Mouse (Mus musculus) kidney, adult 2 months (tissue): ENCODE results near the gene Srp9. TPM values are rescaled to one million over a fixed set of nuclear protein-coding genes. Genes with fewer than 3 reads are reported as not detected.

Experiments
- DNase-seq: peaks from one replicate; pipeline ENCODE4 v3.0.0; 2021
- H3K27ac ChIP-seq: fragments of 200-500 bp; 2 replicates; pipeline ENCODE4 v1.5.1; 2012; ENCODE audit warnings: low read depth, low read length, control low read depth, inconsistent platforms; ENCODE audit not compliant: insufficient read depth
- H3K27me3 ChIP-seq: fragments of 200-500 bp; replicated peaks from 2 replicates; pipeline ENCODE4 v1.6.1; 2012; ENCODE audit warnings: mild to moderate bottlenecking, moderate library complexity, low read length, inconsistent platforms; ENCODE audit not compliant: control insufficient read depth, insufficient read depth
- H3K36me3 ChIP-seq: fragments of 200-500 bp; 2 replicates; pipeline ENCODE4 v1.6.1; 2012; ENCODE audit warnings: mild to moderate bottlenecking, moderate library complexity, low read length, inconsistent platforms; ENCODE audit not compliant: control insufficient read depth, insufficient read depth
- H3K4me1 ChIP-seq: fragments of 200-500 bp; 2 replicates; pipeline ENCODE4 v1.6.1; 2011; ENCODE audit warnings: low read length; ENCODE audit not compliant: control insufficient read depth, insufficient read depth
- H3K4me3 ChIP-seq: fragments of 200-500 bp; 2 replicates; pipeline ENCODE4 v1.5.1; 2011; ENCODE audit warnings: mild to moderate bottlenecking, low read depth, low read length, control low read depth; ENCODE audit not compliant: insufficient read depth
- CTCF ChIP-seq: fragments of 200-500 bp; conservative IDR thresholded peaks from 2 replicates; pipeline ENCODE4 v1.5.1; 2011; ENCODE audit warnings: low read depth, mild to moderate bottlenecking, control low read depth, low read length, moderate library complexity, mixed read lengths; ENCODE audit not compliant: insufficient read depth, insufficient read length
- POLR2A ChIP-seq: fragments of 200-500 bp; IDR thresholded peaks from one replicate; pipeline ENCODE4 v1.6.1; 2011; ENCODE audit warnings: low read depth, low read length, control low read depth
- WGBS: fragments of 180-500 bp; shearing (Covaris S2); methylation state at CpG from one replicate; pipeline ENCODE4 v1.1.7; 2018; 5-methylcytosine and 5-hydroxymethylcytosine counted together
- polyA plus RNA-seq: library from polyadenylated mRNA; depleted of rRNA; stranded (reverse); fragments of >200 nt; gene quantifications from 2 replicates; pipeline ENCODE4 v1.2.3, GENCODE M21; 2012

The Srp9 gene
- polyA plus RNA-seq, 1 experiment: 52.8 TPM

DNA sequence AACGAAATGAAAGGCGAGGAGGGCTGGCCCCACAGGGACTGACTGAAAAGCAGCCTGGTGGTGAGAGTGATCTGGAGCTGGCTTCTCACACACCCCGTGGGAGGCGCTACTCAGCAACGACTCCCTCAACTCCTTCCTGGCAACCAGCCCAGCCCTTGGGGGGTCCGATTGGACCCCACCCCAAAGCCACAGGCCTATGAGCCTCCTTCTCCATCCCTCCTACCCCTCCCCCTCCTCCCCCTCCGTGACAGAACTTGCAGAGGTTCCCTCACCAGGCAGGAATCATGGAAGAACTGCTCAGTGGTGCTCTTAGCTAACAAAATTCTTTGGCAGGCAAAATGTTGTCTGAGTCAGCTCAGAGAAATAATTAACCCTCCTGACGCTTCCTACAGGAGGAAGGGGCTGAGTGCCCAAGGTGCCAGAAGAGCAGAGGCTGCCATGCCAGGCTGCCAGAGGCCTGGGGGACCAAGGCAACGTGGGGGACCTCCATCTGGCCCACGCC lies 29.2 kb upstream of the Srp9 start:
- no peak overlapping the region for H3K27ac ChIP-seq
- TF ChIP-seq POLR2A (no peak), CTCF (no peak)

DNA sequence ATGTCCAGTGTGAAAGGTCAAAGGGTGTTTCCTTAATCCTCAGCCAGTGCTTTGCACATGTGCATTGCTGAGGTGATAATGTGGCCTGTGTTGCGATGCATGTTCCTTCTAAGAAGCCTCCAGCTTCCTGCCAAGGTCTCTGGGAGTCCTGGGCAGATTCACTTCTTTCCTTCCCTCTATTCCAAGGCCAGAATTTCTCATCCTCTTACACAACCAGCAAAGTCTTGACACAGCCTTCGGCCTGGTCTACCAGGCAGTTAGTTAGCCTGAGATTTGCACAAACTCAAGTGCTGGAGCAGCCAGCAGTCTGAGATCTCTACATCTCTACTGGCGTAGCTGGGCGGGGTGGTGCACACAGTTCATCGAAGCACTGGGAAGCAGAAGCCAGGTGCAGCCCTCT lies 27.8 kb upstream of the Srp9 start:
- 85% methylated on average over 5 of the region's 5 CpGs for WGBS

More for the DNA sequence above, 29.2 kb upstream of the Srp9 start:
- 22% methylated on average over 10 of the region's 10 CpGs for WGBS
- Histone ChIP-seq H3K4me1 (0 out of 2 replicates have a peak, but pooled peaks cover 2% of the 10 kb centered on the region), H3K36me3 (no peaks in the 10 kb centered on the region), H3K4me3 (no peak overlapping the region), H3K27me3 (no peaks in the 10 kb centered on the region)
- peak; percentile 70 for DNase-seq

DNA sequence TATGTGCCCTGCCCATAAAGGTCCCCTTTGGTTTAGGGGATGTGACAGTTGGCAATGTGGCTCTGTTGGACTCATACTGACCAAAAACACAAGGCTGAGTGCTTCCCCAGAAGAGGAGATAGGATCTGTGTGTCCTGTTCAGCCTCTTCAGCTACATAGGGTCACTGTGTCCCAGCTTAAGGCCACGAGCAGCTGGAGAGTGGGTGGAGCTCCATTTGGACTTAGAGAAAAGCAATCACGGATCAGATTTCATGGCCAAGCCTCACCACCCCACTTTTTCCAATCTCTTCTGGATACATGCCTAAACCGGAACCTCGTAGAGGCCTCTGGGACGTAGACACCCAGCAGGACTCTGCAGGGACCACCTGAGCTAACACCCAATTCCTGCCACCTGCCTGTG lies 25.5 kb upstream of the Srp9 start:
- Histone ChIP-seq H3K4me1 (0 out of 2 replicates have a peak, but pooled peaks cover 2% of the 10 kb centered on the region), H3K36me3 (no peaks in the 10 kb centered on the region), H3K27ac (no peak overlapping the region), H3K27me3 (no peaks in the 10 kb centered on the region), H3K4me3 (no peak overlapping the region)
- no peak for DNase-seq
- 64% methylated on average over 5 of the region's 5 CpGs for WGBS
- TF ChIP-seq CTCF (no peak), POLR2A (no peak)

More for the DNA sequence above, 27.8 kb upstream of the Srp9 start:
- H3K4me1 ChIP-seq: 0 out of 2 replicates have a peak, but pooled peaks cover 2% of the 10 kb centered on the region
- H3K36me3 ChIP-seq: no peaks in the 10 kb centered on the region
- no peak overlapping the region for H3K27ac ChIP-seq
- no peaks in the 10 kb centered on the region for H3K27me3 ChIP-seq
- no peak overlapping the region for H3K4me3 ChIP-seq
- TF ChIP-seq POLR2A (no peak), CTCF (no peak)
- no peak for DNase-seq

DNA sequence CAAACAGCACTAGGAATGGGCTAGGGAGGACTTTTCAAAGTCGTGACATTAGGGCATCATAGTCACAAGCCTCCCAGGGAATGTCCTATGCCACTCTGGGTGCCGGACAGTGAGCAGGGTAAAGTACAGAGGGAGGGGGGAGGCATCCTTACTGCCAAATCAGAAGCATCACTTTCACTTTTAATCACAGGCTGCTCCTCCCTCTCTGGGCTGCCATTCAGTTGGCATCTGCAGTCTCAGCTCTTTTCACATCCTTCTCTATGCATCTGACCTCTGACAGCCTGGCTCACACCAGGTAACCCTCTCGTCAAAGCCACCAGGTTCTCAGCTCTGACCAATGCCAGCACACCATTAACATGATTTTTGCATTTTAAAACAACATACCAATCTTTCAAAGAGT lies 24.1 kb upstream of the Srp9 start:
- Histone ChIP-seq H3K27ac (no peak overlapping the region), H3K27me3 (no peaks in the 10 kb centered on the region), H3K4me3 (no peak overlapping the region), H3K4me1 (0 out of 2 replicates have a peak, but pooled peaks cover 2% of the 10 kb centered on the region), H3K36me3 (no peaks in the 10 kb centered on the region)
- peak; percentile 40 for DNase-seq
- WGBS: 41% methylated on average over 3 of the region's 3 CpGs
- no peak for TF ChIP-seq POLR2A

DNA sequence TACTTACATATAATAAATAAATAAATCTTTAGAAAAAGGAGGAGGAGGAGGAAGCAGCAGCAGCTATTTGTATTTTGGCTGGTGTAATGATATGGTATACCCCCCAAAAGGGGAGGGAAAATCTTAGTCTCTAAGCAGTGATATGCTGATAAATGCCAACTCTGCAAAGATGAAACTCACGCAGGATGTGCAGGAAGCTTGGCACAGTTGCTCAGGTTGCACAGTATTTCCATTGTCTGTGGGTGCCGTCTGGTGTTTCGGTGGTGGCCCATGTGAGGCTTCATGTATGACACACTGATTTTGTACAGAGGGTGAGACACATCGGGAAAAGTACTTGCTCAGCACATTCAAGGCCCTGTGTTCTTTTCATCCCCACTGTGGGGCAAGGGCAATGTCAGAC lies 23.1 kb upstream of the Srp9 start:
- TF ChIP-seq CTCF: no peak
- no peak for TF ChIP-seq POLR2A

DNA sequence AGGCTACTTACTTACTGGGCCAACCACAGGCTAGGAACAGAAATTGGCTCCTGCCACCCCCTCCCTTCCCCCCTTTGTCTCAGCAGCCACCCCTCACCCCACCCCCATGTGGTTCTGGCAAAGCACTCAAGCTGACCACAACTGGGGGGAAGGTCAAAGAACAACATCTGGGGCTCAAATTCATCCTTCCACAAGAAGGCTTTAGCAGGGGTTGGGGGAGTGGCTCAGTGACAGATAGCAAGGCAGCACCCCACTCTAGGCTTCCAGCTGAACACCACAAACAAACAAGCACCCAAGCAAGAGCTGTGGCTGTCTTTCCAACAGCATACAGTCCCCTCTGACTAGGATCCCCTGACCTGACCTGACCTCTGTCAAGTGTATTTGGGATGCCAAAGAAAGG lies 21.8 kb upstream of the Srp9 start:
- no peak overlapping the region for H3K4me3 ChIP-seq
- no peaks in the 10 kb centered on the region for H3K36me3 ChIP-seq
- H3K4me1 ChIP-seq: no peaks in the 10 kb centered on the region
- no peak for DNase-seq
- no peaks in the 10 kb centered on the region for H3K27me3 ChIP-seq
- H3K27ac ChIP-seq: no peak overlapping the region
- TF ChIP-seq CTCF (no peak), POLR2A (no peak)

More for the DNA sequence above, 23.1 kb upstream of the Srp9 start:
- H3K4me1 ChIP-seq: no peaks in the 10 kb centered on the region
- no peak for DNase-seq
- WGBS: 85% methylated on average over 4 of the region's 4 CpGs
- no peaks in the 10 kb centered on the region for H3K27me3 ChIP-seq
- H3K36me3 ChIP-seq: no peaks in the 10 kb centered on the region
- no peak overlapping the region for H3K27ac ChIP-seq
- H3K4me3 ChIP-seq: no peak overlapping the region

DNA sequence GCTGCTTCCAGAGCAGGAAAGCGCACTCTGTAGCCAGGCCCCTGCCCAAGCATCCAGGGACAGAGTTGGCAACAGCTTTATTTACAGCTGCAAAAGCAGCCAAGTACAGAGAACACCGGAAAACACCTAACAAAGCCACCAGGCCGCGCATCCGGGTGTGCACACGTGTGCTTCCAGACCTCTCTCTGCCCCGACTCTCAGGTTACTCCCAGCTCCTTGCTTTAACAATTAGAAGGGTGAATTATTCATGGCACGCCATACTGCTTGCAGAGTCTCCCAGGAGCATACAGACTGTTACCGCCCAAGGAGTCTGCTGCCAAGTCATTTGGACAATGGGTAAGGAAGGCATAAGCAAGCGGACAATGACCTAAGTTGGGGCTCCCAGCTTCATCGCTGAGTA lies 21.1 kb upstream of the Srp9 start:
- DNase-seq: no peak
- no peaks in the 10 kb centered on the region for H3K36me3 ChIP-seq
- H3K27ac ChIP-seq: no peak overlapping the region
- no peaks in the 10 kb centered on the region for H3K4me1 ChIP-seq
- H3K27me3 ChIP-seq: no peaks in the 10 kb centered on the region
- no peak for TF ChIP-seq CTCF
- TF ChIP-seq POLR2A: no peak
- 84% methylated on average over 11 of the region's 11 CpGs for WGBS
- H3K4me3 ChIP-seq: no peak overlapping the region
